In genomic region chr12:4523688-4524298, GRCm38 (mm10) we compare ENCODE assay signal across 9 mouse cellular contexts. TPM values are rescaled to one million over a fixed set of nuclear protein-coding genes. Genes with fewer than 3 reads are reported as not detected.
DNase-seq lines count a peak whose midpoint lies in the region; ATAC-seq lines count a peak whose summit lies in the region.
"Had no signal": no experiment of that assay in that cellular context is flagged by ENCODE, and none has a peak within 500 bp of the region (broad histone marks: within the 10 kb centered on the region; RNA-seq: fewer than 3 reads in every experiment).

No protein-coding gene starts in this region.

- no peak overlapping the region for H3K9ac ChIP-seq in neural tube, embryonic 11.5 days (ENCODE audit: low read length)
- H3K9ac ChIP-seq in limb, embryonic 13.5 days = no peak overlapping the region

- H3K4me3 ChIP-seq in neural tube, embryonic 11.5 days (ENCODE audit: low read depth, low read length) = no peak overlapping the region
- no peak overlapping the region for H3K4me3 ChIP-seq in limb, embryonic 13.5 days

- peak overlapping the region; percentile 11; the same call in 1 of the 2 replicates for H3K4me2 ChIP-seq in neural tube, embryonic 11.5 days (ENCODE audit: low read depth)
- H3K4me2 ChIP-seq in limb, embryonic 13.5 days (replicated peaks) = peak overlapping the region; percentile 41

- peak; percentile 17 for DNase-seq in cerebellum, adult 9-10 months
- no peak for DNase-seq in cerebellum, adult 8-10 months
- no peak for DNase-seq in neural tube, embryonic 11.5 days (ENCODE audit: low spot score)
- DNase-seq in neural tube, embryonic 10.5 days (ENCODE audit: extremely low spot score, low spot score) = no peak
- no peak for DNase-seq in yolk sac, embryonic 10.5 days (ENCODE audit: low spot score)
- DNase-seq in adrenal gland, postnatal 36 days = no peak
- no peak for DNase-seq in frontal cortex, adult 2 months (ENCODE audit: extremely low spot score in 1 of 2, low spot score in 1 of 2)
- DNase-seq: kidney, adult 8-10 months had no signal

- H3K27ac ChIP-seq in neural tube, embryonic 11.5 days (ENCODE audit: low read depth, low read length) = no peak overlapping the region
- H3K27ac ChIP-seq in limb, embryonic 13.5 days = peak overlapping the region; percentile 56

- peaks cover 7% of the 10 kb centered on the region; the same call in 1 of the 2 replicates for H3K4me1 ChIP-seq in neural tube, embryonic 11.5 days (ENCODE audit: control insufficient read depth, insufficient read depth, low read length)
- H3K4me1 ChIP-seq in limb, embryonic 13.5 days = peaks cover 34% of the 10 kb centered on the region

- WGBS in neural tube, embryonic 11.5 days = 20% methylated on average over 9 of the region's 9 CpGs
- WGBS in limb, embryonic 13.5 days = 28% methylated on average over 9 of the region's 9 CpGs

- no peaks in the 10 kb centered on the region for H3K36me3 ChIP-seq in neural tube, embryonic 11.5 days (ENCODE audit: control insufficient read depth, insufficient read depth, low read length)
- H3K36me3 ChIP-seq in limb, embryonic 13.5 days = no peaks in the 10 kb centered on the region

- ATAC-seq in neural tube, embryonic 11.5 days (ENCODE audit: insufficient read depth, low FRiP score, low TSS enrichment) = no peak; the same call in 1 of the 2 replicates
- peak; percentile 20; the same call in 1 of the 2 replicates for ATAC-seq in limb, embryonic 13.5 days (ENCODE audit: low FRiP score, low read depth)

- H3K9me3 ChIP-seq in neural tube, embryonic 11.5 days (ENCODE audit: control insufficient read depth, low read length) = no peaks in the 10 kb centered on the region
- no peaks in the 10 kb centered on the region for H3K9me3 ChIP-seq in limb, embryonic 13.5 days

- no peaks in the 10 kb centered on the region for H3K27me3 ChIP-seq in neural tube, embryonic 11.5 days (ENCODE audit: control insufficient read depth, insufficient read depth, low read length)
- H3K27me3 ChIP-seq in limb, embryonic 13.5 days = no peaks in the 10 kb centered on the region

RNA-seq across cellular contexts. Expression of gene Ncoa1, which starts 46.8 kb away (rescaled TPM):
- polyA plus RNA-seq in neural tube, embryonic 11.5 days (2014; fragmentation: Nextera tagmentation; extraction: Ambion mirVana) = 8.6 and 9.3 TPM in 2 replicates
- polyA plus RNA-seq in limb, embryonic 13.5 days (2015; fragmentation: Nextera tagmentation; extraction: Ambion mirVana) = 9.7 and 12.0 TPM in 2 replicates
- 10 to 100 TPM; 36.6 to 36.8 TPM for total RNA-seq in adrenal gland, postnatal 36 days (2021)
- polyA plus RNA-seq in frontal cortex, adult 2 months (2012; rRNA removed) = 49.5 and 59.6 TPM in 2 replicates
